Mouse (Mus musculus) C2C12 (cell line): Measurements from ENCODE around the gene Net1. TPM values are rescaled to one million over a fixed set of nuclear protein-coding genes. Genes with fewer than 3 reads are reported as not detected.

Experiments used
- H3K27me3 ChIP-seq: one replicate; pipeline ENCODE4 v1.6.1; 2011; ENCODE audit not compliant: control insufficient read depth, insufficient read depth, insufficient read length
- H3K36me3 ChIP-seq: one replicate; pipeline ENCODE4 v1.6.1; 2011; ENCODE audit not compliant: control insufficient read depth, insufficient read depth
- H3K4me3 ChIP-seq: one replicate; pipeline ENCODE4 v1.5.1; 2011; ENCODE audit warnings: mild to moderate bottlenecking, control low read depth; ENCODE audit not compliant: poor library complexity, insufficient read depth, severe bottlenecking
- H3K79me2 ChIP-seq: one replicate; pipeline ENCODE4 v1.6.1; 2011; ENCODE audit not compliant: control insufficient read depth, insufficient read depth
- H3K79me3 ChIP-seq: one replicate; pipeline ENCODE4 v1.6.1; 2011; ENCODE audit warnings: low read depth, control low read depth
- H3ac ChIP-seq: one replicate; pipeline ENCODE3; 2011; ENCODE audit warnings: low read depth; ENCODE audit not compliant: control insufficient read depth, insufficient read length
- CEBPB ChIP-seq: IDR thresholded peaks from one replicate; pipeline ENCODE4 v1.6.1; 2011; ENCODE audit warnings: low read depth, mild to moderate bottlenecking, control low read depth, moderate library complexity
- CTCF ChIP-seq: IDR thresholded peaks from one replicate; pipeline ENCODE4 v1.5.1; 2011; ENCODE audit not compliant: control insufficient read depth, insufficient read depth, insufficient read length
- FOSL1 ChIP-seq: IDR thresholded peaks from one replicate; pipeline ENCODE4 v1.8.0; 2011; ENCODE audit warnings: mild to moderate bottlenecking, low read length; ENCODE audit not compliant: poor library complexity, insufficient read depth, severe bottlenecking
- MAX ChIP-seq: IDR thresholded peaks from one replicate; pipeline ENCODE4 v1.6.1; 2011; ENCODE audit warnings: mild to moderate bottlenecking, control low read depth
- MYOD1 ChIP-seq: IDR thresholded peaks from one replicate; pipeline ENCODE4 v1.6.1; 2011; ENCODE audit warnings: low read depth; ENCODE audit not compliant: control insufficient read depth, insufficient read length
- MYOG ChIP-seq: IDR thresholded peaks from one replicate; pipeline ENCODE4 v1.6.1; 2011; ENCODE audit not compliant: control insufficient read depth, insufficient read length; ENCODE audit errors: extremely low read depth
- USF1 ChIP-seq: IDR thresholded peaks from one replicate; pipeline ENCODE4 v1.6.1; 2011; ENCODE audit warnings: low read depth, mild to moderate bottlenecking, control low read depth, moderate library complexity
- polyA plus RNA-seq: library from polyadenylated mRNA; unstranded; fragments of >200 nt; fragmentation: generic; extraction: Trizol; gene quantifications from one replicate; pipeline ENCODE4 v1.2.1, GENCODE M21; 2012; ENCODE audit warnings: missing spikeins

Net1 gene
- polyA plus RNA-seq, 1 experiment: 27.3 TPM

DNA sequence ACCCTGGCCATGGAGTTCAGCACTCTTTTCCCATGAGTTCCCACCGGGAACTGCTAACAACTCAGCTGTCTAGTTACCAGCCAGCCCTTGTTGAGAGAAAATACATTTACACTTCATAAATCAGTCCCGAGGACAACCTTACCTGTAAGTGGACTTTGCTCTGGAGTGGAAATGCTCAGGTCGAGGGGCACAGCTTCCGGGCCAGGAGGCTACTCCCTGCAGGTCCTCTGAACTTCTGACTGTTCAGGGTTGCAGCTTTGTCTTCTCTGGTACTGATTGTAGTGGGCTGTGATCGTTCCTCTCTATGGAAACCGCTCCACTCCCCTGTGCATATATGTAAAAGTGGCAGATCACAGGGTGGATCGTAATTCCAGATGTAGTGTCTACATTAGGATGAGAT lies 26.7 kb upstream of the Net1 start:
- Histone ChIP-seq H3K79me2 (no peaks in the 10 kb centered on the region), H3K36me3 (no peaks in the 10 kb centered on the region), H3K4me3 (no peak overlapping the region), H3K79me3 (no peaks in the 10 kb centered on the region), H3K27me3 (peaks cover 16% of the 10 kb centered on the region), H3ac (no peak overlapping the region)
- TF ChIP-seq MYOG (no peak), CTCF (no peak), CEBPB (no peak), USF1 (no peak), FOSL1 (no peak), MAX (no peak), MYOD1 (no peak)

GRCm38 (mm10) chr13:3926046-3926445 lies 8.0 kb upstream of the Net1 start:
- Histone ChIP-seq H3K27me3 (peaks cover 4% of the 10 kb centered on the region), H3K36me3 (no peaks in the 10 kb centered on the region), H3ac (no peak overlapping the region), H3K4me3 (no peak overlapping the region), H3K79me2 (no peaks in the 10 kb centered on the region), H3K79me3 (no peaks in the 10 kb centered on the region)
- TF ChIP-seq MYOG: no peak
- no peak for TF ChIP-seq MYOD1
- no peak for TF ChIP-seq CTCF
- no peak for TF ChIP-seq CEBPB
- no peak for TF ChIP-seq MAX
- no peak for TF ChIP-seq USF1
- no peak for TF ChIP-seq FOSL1

DNA sequence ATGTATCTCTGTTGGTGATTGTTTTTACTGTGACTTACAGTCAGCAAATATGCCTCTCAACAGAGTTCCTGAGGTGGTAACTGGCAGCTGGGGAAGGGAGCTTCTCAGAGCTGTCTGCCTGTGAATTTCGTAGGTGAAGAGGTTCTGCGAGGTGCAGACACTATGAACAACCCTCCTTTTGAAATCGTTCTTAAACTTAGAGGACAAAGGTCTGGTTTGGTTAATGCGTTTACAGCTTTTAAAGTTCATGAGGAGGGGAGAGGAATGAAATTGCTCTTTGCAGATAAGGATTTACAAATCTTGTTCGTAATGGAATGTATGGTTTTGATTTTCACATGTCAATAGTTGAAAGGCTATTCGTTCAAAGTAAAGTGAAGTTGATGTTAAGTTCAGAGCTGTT lies 7.6 kb upstream of the Net1 start:
- H3ac ChIP-seq: no peak overlapping the region
- H3K79me2 ChIP-seq: no peaks in the 10 kb centered on the region
- peaks cover 4% of the 10 kb centered on the region for H3K27me3 ChIP-seq
- TF ChIP-seq FOSL1: no peak
- no peak for TF ChIP-seq MYOG
- no peak for TF ChIP-seq MYOD1
- no peak for TF ChIP-seq CTCF
- TF ChIP-seq MAX: no peak
- no peak for TF ChIP-seq USF1
- no peak for TF ChIP-seq CEBPB
- H3K79me3 ChIP-seq: no peaks in the 10 kb centered on the region
- no peak overlapping the region for H3K4me3 ChIP-seq
- no peaks in the 10 kb centered on the region for H3K36me3 ChIP-seq

GRCm38 (mm10) chr13:3924483-3924882 lies 6.5 kb upstream of the Net1 start:
- Histone ChIP-seq H3K79me3 (no peaks in the 10 kb centered on the region), H3K79me2 (no peaks in the 10 kb centered on the region), H3ac (no peak overlapping the region), H3K36me3 (no peaks in the 10 kb centered on the region), H3K4me3 (no peak overlapping the region), H3K27me3 (no peaks in the 10 kb centered on the region)
- TF ChIP-seq USF1 (no peak), MAX (no peak), CEBPB (no peak), MYOG (no peak), CTCF (no peak), MYOD1 (no peak), FOSL1 (no peak)

- Histone ChIP-seq H3ac (no peak overlapping the region), H3K79me3 (peaks cover 28% of the 10 kb centered on the region), H3K79me2 (peaks cover 38% of the 10 kb centered on the region), H3K27me3 (no peaks in the 10 kb centered on the region), H3K36me3 (peaks cover 11% of the 10 kb centered on the region), H3K4me3 (no peak overlapping the region)
- TF ChIP-seq USF1 (no peak), MYOG (no peak), CTCF (no peak), CEBPB (no peak), MYOD1 (no peak), FOSL1 (no peak), MAX (no peak)
Measured at GRCm38 (mm10) chr13:3913504-3913903, 4.5 kb downstream of the Net1 start.

GRCm38 (mm10) chr13:3910356-3910755 lies 7.7 kb downstream of the Net1 start:
- H3ac ChIP-seq: no peak overlapping the region
- TF ChIP-seq MYOG (no peak), FOSL1 (no peak), MYOD1 (no peak), CEBPB (no peak), CTCF (no peak), MAX (no peak), USF1 (no peak)
- H3K79me3 ChIP-seq: peaks cover 9% of the 10 kb centered on the region
- H3K27me3 ChIP-seq: no peaks in the 10 kb centered on the region
- peaks cover 12% of the 10 kb centered on the region for H3K79me2 ChIP-seq
- no peak overlapping the region for H3K4me3 ChIP-seq
- peaks cover 19% of the 10 kb centered on the region for H3K36me3 ChIP-seq
